In genomic region chr16:30590264-30591209, GRCm38 (mm10) we compare ENCODE assay signal across 21 mouse cellular contexts. TPM values are rescaled to one million over a fixed set of nuclear protein-coding genes. Genes with fewer than 3 reads are reported as not detected.
A peak's percentile ranks its signal among the peaks of the same experiment; 100 is the strongest.
DNase-seq lines count a peak whose midpoint lies in the region; ATAC-seq and TF ChIP-seq lines count a peak whose summit lies in the region.
"Had no signal": no experiment of that assay in that cellular context is flagged by ENCODE, and none has a peak within 500 bp of the region (broad histone marks: within the 10 kb centered on the region; RNA-seq: fewer than 3 reads in every experiment).

No protein-coding gene starts in this region.

- peaks cover 16% of the 10 kb centered on the region for H3K79me2 ChIP-seq in MEL (ENCODE audit: control insufficient read depth, insufficient read depth, low read length, poor library complexity)

- H3K9me3 ChIP-seq in heart, postnatal 0 days (replicated peaks; ENCODE audit: control insufficient read depth, low read length), result no peaks in the 10 kb centered on the region
- no peaks in the 10 kb centered on the region for H3K9me3 ChIP-seq in megakaryocyte, embryonic 14.5 days
- H3K9me3 ChIP-seq in MEL (replicated peaks; ENCODE audit: insufficient read depth, low read length), result no peaks in the 10 kb centered on the region
- H3K9me3 ChIP-seq: embryonic facial prominence, embryonic 15.5 days; forebrain, embryonic 10.5 days; lung, embryonic 15.5 days; midbrain, embryonic 10.5 days had no signal

- no peak overlapping the region for H3K4me2 ChIP-seq in heart, postnatal 0 days (ENCODE audit: low read depth, low read length)
- H3K4me2 ChIP-seq: embryonic facial prominence, embryonic 15.5 days; liver, embryonic 11.5 days; lung, embryonic 15.5 days had no signal

- whole genome bisulfite sequencing in heart, postnatal 0 days, result 19% methylated on average over 7 of the region's 7 CpGs

- TF ChIP-seq POLR2A in MEL (IDR thresholded peaks at IDR 0.05; ENCODE audit: control insufficient read depth in 1 of 2, insufficient read depth in 1 of 2, low read depth in 1 of 2, low read length in 2 of 2, poor library complexity in 1 of 2), result no peak

- no peaks in the 10 kb centered on the region for H3K27me3 ChIP-seq in heart, postnatal 0 days (ENCODE audit: control insufficient read depth, insufficient read depth, low read length)
- peaks cover 3% of the 10 kb centered on the region for H3K27me3 ChIP-seq in megakaryocyte, embryonic 14.5 days (replicated peaks)
- H3K27me3 ChIP-seq in MEL (ENCODE audit: control insufficient read depth in 1 of 2, insufficient read depth in 2 of 2, low read length in 2 of 2), result peaks cover 0 to 1% of the 10 kb centered on the region in 2 experiments; a peak in 2 of 4 replicates
- H3K27me3 ChIP-seq: lung, embryonic 15.5 days had no signal

- no peak for TF ChIP-seq EP300 in heart, postnatal 0 days (IDR thresholded peaks at IDR 0.05; ENCODE audit: low read depth)
- TF ChIP-seq EP300 in MEL (IDR thresholded peaks at IDR 0.05; ENCODE audit: low read depth in 1 of 2, low read length in 2 of 2), result no peak

- 0 out of 2 replicates have a peak, but pooled peaks cover 2% of the 10 kb centered on the region for H3K36me3 ChIP-seq in heart, postnatal 0 days (replicated peaks; ENCODE audit: control insufficient read depth, insufficient read depth, low read length)
- peaks cover 3% of the 10 kb centered on the region for H3K36me3 ChIP-seq in megakaryocyte, embryonic 14.5 days (replicated peaks; ENCODE audit: low read length)
- peaks cover 0 to 12% of the 10 kb centered on the region in 2 experiments for H3K36me3 ChIP-seq in MEL (ENCODE audit: control insufficient read depth in 1 of 2, insufficient read depth in 2 of 2, low read length in 2 of 2)

- H3K4me3 ChIP-seq in heart, postnatal 0 days (ENCODE audit: low read depth, low read length), result no peak overlapping the region
- H3K4me3 ChIP-seq in megakaryocyte, embryonic 14.5 days (replicated peaks), result peak overlapping the region; percentile 29
- H3K4me3 ChIP-seq in MEL (ENCODE audit: control insufficient read depth in 1 of 2, insufficient read depth in 1 of 2, low read depth in 2 of 2, low read length in 2 of 2), result no peak overlapping the region
- H3K4me3 ChIP-seq: embryonic facial prominence, embryonic 15.5 days; forebrain, embryonic 10.5 days; lung, embryonic 15.5 days; midbrain, embryonic 10.5 days had no signal

- TF ChIP-seq RAD21 in MEL (IDR thresholded peaks at IDR 0.05; ENCODE audit: low read depth, low read length), result peak; percentile 14

- ATAC-seq in heart, postnatal 0 days (ENCODE audit: insufficient read depth, low read depth), result no peak
- no peak for ATAC-seq in megakaryocyte, adult 5-6 weeks (ENCODE audit: poor library complexity, severe bottlenecking)

- H3K9ac ChIP-seq in heart, postnatal 0 days (replicated peaks; ENCODE audit: low read depth, low read length), result no peak overlapping the region
- no peak overlapping the region for H3K9ac ChIP-seq in MEL (ENCODE audit: control insufficient read depth, low read depth, low read length, poor library complexity, severe bottlenecking)
- H3K9ac ChIP-seq: embryonic facial prominence, embryonic 15.5 days; lung, embryonic 15.5 days had no signal

- H3K4me1 ChIP-seq in heart, postnatal 0 days (ENCODE audit: control insufficient read depth, insufficient read depth), result peaks cover 11% of the 10 kb centered on the region
- H3K4me1 ChIP-seq in megakaryocyte, embryonic 14.5 days, result peaks cover 47% of the 10 kb centered on the region
- peaks cover 2 to 5% of the 10 kb centered on the region in 2 experiments for H3K4me1 ChIP-seq in MEL (ENCODE audit: control insufficient read depth in 1 of 2, insufficient read depth in 2 of 2, low read length in 2 of 2)

- peak; percentile 26 for TF ChIP-seq CTCF in heart, postnatal 0 days (IDR thresholded peaks at IDR 0.05; ENCODE audit: low read depth)
- TF ChIP-seq CTCF in MEL (IDR thresholded peaks at IDR 0.05 in 2 of 3, conservative IDR thresholded peaks at IDR 0.05 in 1 of 3; ENCODE audit: control insufficient read depth in 1 of 3, insufficient read depth in 1 of 3, low read depth in 2 of 3, low read length in 3 of 3, poor library complexity in 1 of 3, severe bottlenecking in 1 of 3), result no peak

- H3K27ac ChIP-seq in heart, postnatal 0 days (ENCODE audit: low read depth), result no peak overlapping the region
- no peak overlapping the region for H3K27ac ChIP-seq in MEL (ENCODE audit: control insufficient read depth, low read depth, low read length)
- H3K27ac ChIP-seq: embryonic facial prominence, embryonic 15.5 days; forebrain, embryonic 10.5 days; lung, embryonic 15.5 days; midbrain, embryonic 10.5 days had no signal

- DNase-seq in heart, postnatal 0 days (ENCODE audit: low spot score), result no peak
- DNase-seq in heart, postnatal 4 days, result no peak
- DNase-seq in MEL (ENCODE audit: low read depth, low spot score), result no peak
- DNase-seq in adrenal gland, adult 2 months, result no peak
- no peak for DNase-seq in layer of hippocampus, postnatal 10 days (ENCODE audit: low spot score in 2 of 2)
- DNase-seq: cerebellum, adult 9-11 months; gastrocnemius, postnatal 14 days; heart, postnatal 14 days; kidney, adult 9 months; left cerebral cortex, postnatal 4 days; retina, postnatal 1 day; right cerebral cortex, postnatal 4 days; thymus, postnatal 36 days had no signal

TF ChIP-seq in MEL, 35 proteins besides CTCF, POLR2A, EP300 and RAD21 (continues in another document):
- TF ChIP-seq USF2 (IDR thresholded peaks at IDR 0.05; ENCODE audit: borderline replicate concordance in 1 of 2, insufficient read depth in 1 of 2, low read depth in 1 of 2, low read length in 2 of 2), result no peak
- no peak for TF ChIP-seq TBP (IDR thresholded peaks at IDR 0.05; ENCODE audit: low read depth, low read length)
- TF ChIP-seq MYB (IDR thresholded peaks at IDR 0.05; ENCODE audit: low read depth, low read length), result no peak
- no peak for TF ChIP-seq MYC (IDR thresholded peaks at IDR 0.05; ENCODE audit: low read depth, low read length)
- TF ChIP-seq JUND (IDR thresholded peaks at IDR 0.05; ENCODE audit: low read depth, low read length), result no peak
- TF ChIP-seq MEF2A (IDR thresholded peaks at IDR 0.05; ENCODE audit: extremely low read depth, insufficient replicate concordance, low read depth, low read length, poor library complexity, severe bottlenecking), result no peak
- no peak for TF ChIP-seq E2F4 (IDR thresholded peaks at IDR 0.05; ENCODE audit: borderline replicate concordance, low read depth, low read length)
- no peak for TF ChIP-seq RCOR1 (IDR thresholded peaks at IDR 0.05; ENCODE audit: low read depth, low read length)
- TF ChIP-seq USF1 (IDR thresholded peaks at IDR 0.05; ENCODE audit: low read depth, low read length), result no peak
- no peak for TF ChIP-seq TCF12 (IDR thresholded peaks at IDR 0.05; ENCODE audit: low read depth, low read length)
- no peak for TF ChIP-seq ELF1 (IDR thresholded peaks at IDR 0.05; ENCODE audit: low read depth, low read length)
- no peak for TF ChIP-seq NELFE (IDR thresholded peaks at IDR 0.05; ENCODE audit: low read depth, low read length)
- no peak for TF ChIP-seq HCFC1 (IDR thresholded peaks at IDR 0.05; ENCODE audit: low read depth, low read length)
- no peak for TF ChIP-seq POLR2AphosphoS2 (IDR thresholded peaks at IDR 0.05; ENCODE audit: low read length)
- TF ChIP-seq POLR2AphosphoS5 (IDR thresholded peaks at IDR 0.05; ENCODE audit: borderline replicate concordance, low read depth, low read length), result no peak

RNA-seq across cellular contexts. Expression of gene Lsg1, which starts 3.1 kb away (rescaled TPM):
- 11.6 and 15.8 TPM in 2 replicates for total RNA-seq in heart, postnatal 0 days (2014; rRNA removed; ENCODE audit: low replicate concordance)
- polyA plus RNA-seq in heart, postnatal 0 days (2015; fragmentation: Nextera tagmentation; extraction: Ambion mirVana), result 29.9 and 32.8 TPM in 2 replicates
- 10 to 100 TPM; 31.5 to 33.2 TPM for total RNA-seq in heart, postnatal 4 days (2021)
- polyA plus RNA-seq in megakaryocyte, embryonic 14.5 days (2012; ENCODE audit: insufficient read depth, low replicate concordance), result 0.74 and 5.8 TPM in 2 replicates
- total RNA-seq in megakaryocyte, adult 5-6 weeks (2015), result 19.2 and 19.9 TPM in 2 replicates
- total RNA-seq in megakaryocyte, adult 5-6 weeks (2017), result 38.2 and 42.9 TPM in 2 replicates
- 55.2 and 58.8 TPM in 2 replicates for total RNA-seq in MEL (2012; rRNA removed)
- 10 to 100 TPM in 1 of 2 experiments, not detected in 1; 84.4 TPM for polyA plus RNA-seq in MEL (2012; ENCODE audit: insufficient read depth in 1 of 2, insufficient read length in 2 of 2, low read depth in 1 of 2, low replicate concordance in 2 of 2, missing spikeins in 1 of 2)
- 10 to 100 TPM; 34.9 to 35.0 TPM for total RNA-seq in adrenal gland, adult 2 months (2021)
- polyA plus RNA-seq in adrenal gland, adult 2 months (2012; rRNA removed), result 6.0 and 8.0 TPM in 2 replicates
- total RNA-seq in layer of hippocampus, postnatal 10 days (2021), result 10 to 100 TPM; 24.4 to 25.6 TPM

RNA-seq across cellular contexts. Expression of gene Fam43a, which starts 9.0 kb away (rescaled TPM):
- 40.6 and 46.0 TPM in 2 replicates for total RNA-seq in heart, postnatal 0 days (2014; rRNA removed; ENCODE audit: low replicate concordance)
- 16.2 and 17.1 TPM in 2 replicates for polyA plus RNA-seq in heart, postnatal 0 days (2015; fragmentation: Nextera tagmentation; extraction: Ambion mirVana)
- 10 to 100 TPM; 26.2 to 29.0 TPM for total RNA-seq in heart, postnatal 4 days (2021)
- 60.0 and 108 TPM in 2 replicates for polyA plus RNA-seq in megakaryocyte, embryonic 14.5 days (2012; ENCODE audit: insufficient read depth, low replicate concordance)
- total RNA-seq in megakaryocyte, adult 5-6 weeks (2015), result 4.6 and 4.7 TPM in 2 replicates
- 7.9 and 9.3 TPM in 2 replicates for total RNA-seq in megakaryocyte, adult 5-6 weeks (2017)
- 0.08 and 0.20 TPM in 2 replicates for total RNA-seq in MEL (2012; rRNA removed)
- polyA plus RNA-seq in MEL (2012; ENCODE audit: insufficient read depth in 1 of 2, insufficient read length in 2 of 2, low read depth in 1 of 2, low replicate concordance in 2 of 2, missing spikeins in 1 of 2), result under 1 TPM in 1 of 2 experiments, not detected in 1; 0.68 TPM
- 10 to 100 TPM; 17.2 to 27.0 TPM for total RNA-seq in adrenal gland, adult 2 months (2021)
- polyA plus RNA-seq in adrenal gland, adult 2 months (2012; rRNA removed), result 50.9 and 52.9 TPM in 2 replicates
- 10 to 100 TPM; 14.8 to 16.9 TPM for total RNA-seq in layer of hippocampus, postnatal 10 days (2021)

RNA-seq across cellular contexts. Expression of gene Tmem44, which starts 39.9 kb away (rescaled TPM):
- 31.1 and 33.5 TPM in 2 replicates for total RNA-seq in heart, postnatal 0 days (2014; rRNA removed; ENCODE audit: low replicate concordance)
- 11.8 and 14.6 TPM in 2 replicates for polyA plus RNA-seq in heart, postnatal 0 days (2015; fragmentation: Nextera tagmentation; extraction: Ambion mirVana)
- 10 to 100 TPM; 19.4 to 19.7 TPM for total RNA-seq in heart, postnatal 4 days (2021)
- 0.45 TPM in 1 of 2 replicates, not detected in the other for polyA plus RNA-seq in megakaryocyte, embryonic 14.5 days (2012; ENCODE audit: insufficient read depth, low replicate concordance)
- total RNA-seq in megakaryocyte, adult 5-6 weeks (2015), result not detected in 2 replicates
- 0.04 TPM in 2 replicates for total RNA-seq in megakaryocyte, adult 5-6 weeks (2017)
- 0.46 and 0.50 TPM in 2 replicates for total RNA-seq in MEL (2012; rRNA removed)
- 1 to 10 TPM in 1 of 2 experiments, not detected in 1; 1.4 TPM for polyA plus RNA-seq in MEL (2012; ENCODE audit: insufficient read depth in 1 of 2, insufficient read length in 2 of 2, low read depth in 1 of 2, low replicate concordance in 2 of 2, missing spikeins in 1 of 2)
- total RNA-seq in adrenal gland, adult 2 months (2021), result 1 to 10 TPM; 2.7 to 5.7 TPM
- 8.5 and 11.4 TPM in 2 replicates for polyA plus RNA-seq in adrenal gland, adult 2 months (2012; rRNA removed)
- 10 to 100 TPM; 55.9 to 61.6 TPM for total RNA-seq in layer of hippocampus, postnatal 10 days (2021)
- total RNA-seq: neutrophil, adult 5-6 weeks had no signal
